Mouse (Mus musculus): ENCODE measurements around the gene Arhgap11a.

Arhgap11a gene

DNA sequence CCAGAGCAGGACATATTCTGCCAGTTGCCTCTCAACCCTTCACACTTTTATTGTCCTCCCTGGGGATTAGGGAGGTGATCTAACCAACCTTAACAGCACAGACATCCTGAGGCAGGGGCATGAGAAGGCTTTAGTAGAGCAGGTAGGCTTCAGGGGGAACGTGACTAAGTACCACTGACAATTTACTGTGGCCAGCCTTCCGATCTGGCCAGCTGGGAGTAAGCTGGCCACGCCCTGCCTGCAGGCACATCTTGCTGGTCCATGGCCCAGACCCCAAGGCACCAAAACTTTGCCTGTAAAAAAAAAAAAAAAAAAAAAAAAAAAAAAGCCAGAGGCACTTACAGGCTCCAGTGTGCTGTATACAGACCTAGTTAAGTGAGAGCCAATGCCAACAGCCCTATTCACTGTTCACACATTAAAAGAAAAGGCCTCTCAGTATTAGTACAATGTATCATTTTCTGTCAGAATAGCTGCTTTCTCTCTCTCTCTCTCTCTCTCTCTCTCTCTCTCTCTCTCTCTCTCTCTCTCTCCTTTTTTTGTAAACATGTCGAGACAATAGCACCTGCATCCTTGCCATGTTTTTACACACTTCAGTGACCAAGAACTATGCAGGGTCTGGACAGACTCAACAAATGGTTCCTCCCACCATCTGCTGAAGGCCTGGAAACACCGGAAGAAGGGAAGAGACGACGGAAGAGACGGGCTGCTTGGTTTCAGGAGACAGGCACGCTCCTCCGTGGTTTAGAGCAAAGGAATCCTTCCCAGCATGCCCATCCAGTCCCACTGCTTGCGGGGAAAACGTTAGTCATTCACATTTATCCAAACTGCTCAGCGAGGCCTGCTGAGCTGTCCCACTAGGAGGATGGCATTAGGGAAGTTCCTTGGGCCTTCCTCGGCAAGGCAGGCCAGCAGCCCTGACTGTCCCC, 30.5 kb downstream of the Arhgap11a start:
- no peak for DNase-seq (ENCODE audit: low spot score)

DNA sequence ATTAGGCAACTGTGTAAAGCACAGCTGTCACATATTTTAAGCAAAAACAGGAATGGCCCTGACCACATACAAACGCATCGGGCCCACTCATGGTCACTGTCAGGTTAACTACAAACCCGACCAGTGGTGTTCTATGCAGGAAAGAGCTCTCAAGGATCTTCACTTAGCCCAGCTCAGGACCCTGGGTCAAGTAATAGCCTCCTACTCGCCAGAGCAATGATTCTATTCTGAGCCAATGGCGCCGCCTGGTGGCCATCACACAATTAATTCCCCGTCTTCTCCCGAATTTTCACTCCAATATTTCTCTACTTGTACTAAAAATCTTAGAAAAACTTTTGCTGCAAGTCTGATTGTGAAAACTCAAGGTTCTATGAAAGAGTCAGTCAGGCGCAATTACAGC, 40.8 kb downstream of the Arhgap11a start:
- peak; percentile 48 for DNase-seq (ENCODE audit: low spot score)

DNA sequence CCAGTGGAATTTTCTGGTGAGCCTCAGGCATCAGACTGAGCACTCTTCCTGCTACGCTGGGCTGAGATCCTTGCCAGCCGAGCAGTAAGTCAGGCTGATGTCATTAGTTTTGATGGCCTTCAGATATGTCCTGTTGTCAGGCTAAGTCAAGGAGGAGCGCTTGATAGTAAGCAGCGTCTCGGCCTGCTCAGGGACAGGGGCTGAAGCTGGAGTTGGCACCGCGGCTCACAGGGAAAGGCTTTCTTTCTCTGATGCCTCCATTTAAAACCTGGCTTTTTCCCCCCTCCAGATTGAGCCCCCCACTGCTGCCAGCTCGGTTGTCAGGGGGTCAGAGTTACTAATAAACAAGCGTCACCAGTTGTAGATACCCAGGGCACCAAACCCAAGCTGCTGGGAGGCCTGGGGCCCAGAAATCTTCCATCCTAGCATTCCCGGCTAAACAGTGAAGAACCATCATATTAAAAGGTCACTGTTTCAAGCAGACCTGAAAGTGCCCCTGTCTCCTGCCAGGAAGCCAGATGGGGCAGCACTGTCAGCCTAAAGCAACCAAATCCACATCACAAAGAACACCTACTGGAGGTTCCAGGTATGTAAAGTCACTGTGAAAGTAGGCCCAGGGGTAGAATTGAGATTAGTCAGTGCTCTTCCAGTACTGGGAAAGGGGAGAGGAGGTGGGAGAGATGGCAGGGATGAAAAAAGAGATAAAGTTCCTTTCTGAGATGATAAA, 41.4 kb downstream of the Arhgap11a start:
- DNase-seq (ENCODE audit: low spot score): peak; percentile 72

DNA sequence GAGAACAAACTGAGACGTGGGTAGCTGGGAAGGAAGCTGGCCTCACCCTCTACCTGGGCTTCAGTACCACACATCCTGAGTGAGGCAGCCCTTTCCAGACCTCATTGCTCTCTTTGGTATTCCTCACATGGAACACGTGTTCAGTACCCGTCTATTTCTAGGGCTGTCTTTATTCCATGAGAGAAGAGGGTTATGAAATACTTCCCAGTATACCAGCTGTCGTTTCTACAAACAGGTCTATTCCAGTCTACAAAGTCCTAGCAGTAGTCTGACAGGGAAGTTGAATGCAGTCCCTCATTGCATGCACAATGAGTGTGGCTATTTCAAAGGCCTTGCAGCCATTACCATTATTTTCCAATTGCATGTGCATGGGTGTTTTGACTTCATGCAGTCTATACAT, 42.7 kb downstream of the Arhgap11a start:
- no peak for DNase-seq (ENCODE audit: low spot score)

DNA sequence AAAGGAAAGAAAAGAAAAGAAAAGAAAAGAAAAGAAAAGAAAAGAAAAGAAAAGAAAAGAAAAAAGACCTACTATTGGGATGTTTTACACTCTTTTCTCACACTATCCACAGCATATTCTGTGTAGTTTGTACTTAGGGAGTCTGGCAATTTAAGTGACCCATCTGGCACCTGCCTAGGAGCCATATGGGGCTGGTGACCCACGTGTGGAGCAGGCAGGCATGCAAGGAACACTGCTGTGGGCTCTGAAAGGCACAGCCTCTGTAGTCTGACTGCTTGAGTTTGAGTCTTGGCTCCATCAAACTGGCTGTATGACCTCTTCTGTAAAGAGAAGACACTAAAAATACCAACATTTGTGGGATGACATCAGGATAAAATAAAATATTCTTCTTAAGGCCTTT, 44.7 kb downstream of the Arhgap11a start:
- no peak for DNase-seq (ENCODE audit: low spot score)

DNA sequence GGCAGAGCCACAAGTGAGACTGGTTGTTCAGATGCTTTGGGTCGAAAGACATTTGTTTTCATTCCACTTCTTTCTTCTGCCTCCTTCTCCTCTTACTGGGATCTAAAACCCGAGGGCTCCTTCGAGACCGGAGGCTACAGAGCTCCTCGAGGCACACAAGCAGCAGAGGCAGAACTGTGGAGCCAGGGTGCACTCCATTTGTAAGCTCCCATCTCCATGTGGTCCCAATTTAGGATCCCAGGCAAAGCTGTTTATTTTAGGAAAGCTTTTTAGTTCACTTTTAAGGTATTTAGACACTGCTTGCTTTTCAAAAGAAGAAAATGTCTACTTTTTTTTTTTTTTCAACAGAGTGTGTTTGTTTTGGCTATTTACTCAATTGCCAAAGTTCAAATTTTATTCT, 47.6 kb downstream of the Arhgap11a start:
- no peak for DNase-seq (ENCODE audit: low spot score)

DNA sequence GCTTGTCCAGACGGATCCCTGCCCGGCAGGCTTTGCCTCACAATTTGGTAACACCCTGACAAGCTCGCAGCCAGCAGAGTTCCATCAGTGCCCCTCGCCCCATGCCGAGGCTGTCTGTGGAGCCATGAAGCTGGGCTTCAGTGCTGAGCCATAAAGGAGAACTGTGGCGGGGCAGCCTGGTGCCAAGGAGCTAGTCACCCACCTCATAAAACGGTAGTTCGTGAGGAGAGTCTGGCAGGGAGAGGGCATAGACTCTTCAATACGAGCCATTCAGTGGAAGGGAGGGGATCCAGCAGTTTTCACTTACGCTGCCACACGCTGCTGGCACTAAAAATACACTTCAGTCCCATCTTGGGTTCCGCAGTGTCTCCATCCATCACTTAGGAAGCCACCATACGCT, 49.9 kb downstream of the Arhgap11a start:
- DNase-seq (ENCODE audit: low spot score): no peak

DNA sequence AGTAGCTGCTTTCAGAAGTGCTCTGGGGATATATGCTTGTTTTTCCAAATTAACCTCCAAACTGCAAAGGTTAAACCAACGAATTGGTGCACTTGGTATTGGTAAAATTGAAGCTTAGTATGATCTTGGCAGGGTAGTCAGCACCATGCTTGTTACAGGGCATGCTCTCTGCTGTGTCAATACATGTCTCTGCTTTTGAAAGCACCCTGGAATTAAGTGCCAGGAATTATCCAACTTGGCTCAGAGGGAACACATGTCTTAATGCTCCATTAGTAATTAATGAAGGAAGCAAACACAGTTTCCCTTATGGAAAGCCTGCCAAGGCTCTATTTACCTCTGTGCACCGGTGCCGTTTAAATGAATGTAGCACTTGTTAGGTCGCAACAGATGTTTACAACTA, 53.3 kb downstream of the Arhgap11a start:
- no peak for DNase-seq (ENCODE audit: low spot score)

DNA sequence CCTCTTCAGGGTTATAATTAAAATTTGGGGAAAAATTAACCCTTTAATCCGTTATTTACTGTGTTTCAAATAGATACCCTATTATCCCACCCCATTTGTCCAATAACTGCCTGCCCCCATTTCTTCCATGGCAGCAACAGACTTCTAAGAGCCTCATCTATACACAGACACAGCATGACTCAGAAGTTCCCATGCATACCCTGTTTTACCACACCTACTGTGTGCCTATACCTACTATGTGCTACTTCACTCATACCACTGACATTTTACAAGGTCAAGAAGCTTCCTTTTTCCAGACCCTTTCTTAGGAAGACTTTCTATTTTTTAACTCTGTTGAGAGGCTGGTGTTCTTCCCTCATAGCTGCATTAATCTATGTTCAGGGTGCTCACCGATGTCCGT, 54.9 kb downstream of the Arhgap11a start:
- no peak for DNase-seq (ENCODE audit: low spot score)

DNA sequence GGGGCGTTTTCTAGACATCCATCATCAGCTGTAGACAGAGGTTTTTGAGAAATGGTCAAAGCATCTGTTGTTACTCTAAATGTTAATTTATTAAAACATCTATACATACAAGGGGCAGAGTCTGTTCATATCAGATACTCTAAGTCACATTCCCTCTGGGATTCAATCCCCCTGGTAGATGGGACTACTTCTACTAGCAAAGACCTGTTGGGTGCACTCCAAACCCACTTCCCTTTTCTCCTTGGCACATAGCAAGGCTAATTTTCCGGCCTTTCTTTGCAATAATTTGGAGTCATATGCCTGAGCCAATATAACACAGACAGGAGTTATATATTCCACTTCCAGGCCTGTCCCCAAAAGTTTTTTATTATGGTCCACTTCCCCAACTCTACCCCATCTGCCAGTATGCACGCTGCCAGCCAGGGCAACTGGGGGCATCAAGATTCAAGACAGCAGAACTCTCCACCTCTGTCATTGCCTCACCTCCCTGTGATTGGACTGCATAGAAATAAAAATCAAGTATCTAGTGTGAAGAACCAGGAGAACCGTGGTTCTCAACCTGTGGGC, 59.6 kb downstream of the Arhgap11a start:
- no peak for DNase-seq (ENCODE audit: low spot score)

DNA sequence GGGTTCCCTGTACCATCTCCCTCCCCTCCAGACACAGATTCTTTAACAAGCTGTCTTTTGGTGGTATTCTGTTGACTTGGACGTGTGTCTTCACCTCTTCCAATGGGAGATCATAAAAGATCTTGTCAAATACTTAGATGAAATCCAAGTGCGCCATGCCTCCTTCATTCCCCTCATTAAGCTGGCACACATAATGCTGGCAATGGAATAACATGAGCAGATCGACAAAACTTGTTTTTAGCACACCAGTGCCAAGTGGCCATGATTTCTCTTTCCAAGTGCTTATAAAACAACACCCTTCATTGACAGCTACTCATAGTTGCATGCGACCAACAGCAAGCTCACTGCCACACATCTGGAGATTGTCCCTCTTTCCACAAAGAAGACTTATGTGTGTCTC, 60.6 kb downstream of the Arhgap11a start:
- no peak for DNase-seq (ENCODE audit: low spot score)

DNA sequence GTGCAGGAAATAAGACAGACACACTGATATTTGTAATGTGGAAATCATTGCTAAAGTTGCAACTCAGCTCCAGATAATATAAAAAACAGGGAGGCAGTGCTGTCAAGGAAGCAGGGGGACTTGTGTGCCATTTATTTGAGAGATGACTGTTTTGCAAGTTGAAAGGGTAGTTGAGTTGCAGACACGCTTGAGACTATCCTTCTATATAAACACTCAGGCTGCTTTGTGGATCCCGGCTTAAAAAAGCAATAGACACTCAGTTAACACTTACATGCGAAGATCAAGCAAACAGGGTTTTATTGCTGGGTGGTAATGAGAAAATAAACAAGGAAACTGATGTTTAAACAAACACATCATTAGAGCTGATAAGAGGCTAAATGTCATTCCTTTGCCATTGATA, 63.6 kb downstream of the Arhgap11a start:
- DNase-seq (ENCODE audit: low spot score): no peak

DNA sequence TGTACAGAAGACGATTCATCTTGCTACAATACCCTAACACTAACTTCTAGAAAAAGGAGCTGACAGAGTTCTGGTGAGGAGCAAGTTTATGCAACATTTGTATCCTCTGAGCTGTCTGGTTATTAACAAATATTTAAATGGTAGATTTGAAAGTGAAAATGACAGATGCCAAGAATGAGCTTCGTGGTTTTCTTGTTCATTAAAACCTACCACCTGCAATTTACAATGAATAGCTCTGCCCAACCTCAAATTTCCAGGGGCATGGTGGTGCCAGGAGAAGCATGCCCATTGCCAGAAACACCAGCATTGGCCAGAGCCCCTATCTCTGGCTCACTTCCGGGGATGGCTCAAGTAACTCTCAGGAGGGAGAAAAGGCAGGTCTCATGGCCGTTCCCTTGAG, 66.9 kb downstream of the Arhgap11a start:
- DNase-seq (ENCODE audit: low spot score): no peak

Data from ovary, adult 18-20 months (tissue).